Mouse (Mus musculus): ENCODE measurements at regions not wholly inside any gene's neighbourhood (a gene's known extent, or its start where the extent isn't known, plus 50 kb on each side); places are given as distances from the start of the nearest gene placed in this dataset.
A peak's percentile ranks its signal among the peaks of the same experiment; 100 is the strongest.

DNA sequence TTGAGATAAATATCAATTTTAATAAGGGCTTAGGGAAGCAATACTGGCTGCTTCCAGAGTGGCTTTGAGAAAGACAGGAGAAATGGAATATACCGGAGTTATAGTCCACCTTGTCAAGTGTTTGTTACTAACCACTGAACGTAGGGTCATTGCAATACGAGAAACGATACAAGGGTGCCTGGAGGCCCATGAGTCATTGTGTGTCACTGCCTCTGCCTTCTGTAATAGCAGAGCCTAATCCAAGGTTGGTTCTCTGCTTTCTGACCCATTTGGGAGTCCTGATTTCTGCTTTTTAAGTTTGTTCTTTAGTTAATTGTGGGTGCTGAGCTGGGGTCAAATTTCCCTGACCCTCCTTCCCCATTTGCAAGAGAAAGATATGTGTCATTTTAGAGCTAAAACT, 382.4 kb upstream of the Arglu1 start:
- Histone ChIP-seq H3K27me3 (no peaks in the 10 kb centered on the region), H3K9me3 (no peaks in the 10 kb centered on the region), H3K36me3 (no peaks in the 10 kb centered on the region), H3K4me2 (no peak overlapping the region), H3K9ac (no peak overlapping the region), H3K4me1 (replicated peaks) (peaks cover 4% of the 10 kb centered on the region; the same call in 1 of the 2 replicates), H3K4me3 (no peak overlapping the region), H3K27ac (no peak overlapping the region)
- WGBS: 93% methylated on average over 4 of the region's 4 CpGs
- ATAC-seq (ENCODE audit: low FRiP score): no peak

DNA sequence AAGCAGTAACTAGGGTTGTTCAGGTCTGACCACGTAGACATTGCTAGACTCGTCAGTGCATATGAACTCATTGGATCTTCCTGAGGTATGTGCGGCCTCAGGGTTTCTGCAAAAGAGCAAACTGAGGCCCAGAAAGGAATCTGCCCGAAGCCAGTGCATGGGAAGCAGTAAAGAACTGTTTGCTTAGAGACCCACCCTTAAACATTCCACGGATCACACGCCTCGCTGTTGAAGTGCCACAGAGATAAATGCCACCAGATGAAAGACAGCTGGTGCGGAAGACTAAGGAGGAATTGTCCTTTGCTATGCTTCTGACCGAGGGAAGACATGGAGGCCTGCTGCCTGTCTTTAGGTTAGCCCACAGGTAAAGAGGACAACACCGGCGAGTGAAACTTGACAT, 382.0 kb upstream of the Arglu1 start:
- H3K36me3 ChIP-seq: no peaks in the 10 kb centered on the region
- H3K9ac ChIP-seq: no peak overlapping the region
- no peak overlapping the region for H3K27ac ChIP-seq
- 84% methylated on average over 11 of the region's 11 CpGs for WGBS
- H3K4me1 ChIP-seq (replicated peaks): peaks cover 4% of the 10 kb centered on the region; the same call in 1 of the 2 replicates
- H3K27me3 ChIP-seq: no peaks in the 10 kb centered on the region
- H3K9me3 ChIP-seq: no peaks in the 10 kb centered on the region
- no peak for ATAC-seq (ENCODE audit: low FRiP score)
- H3K4me2 ChIP-seq: no peak overlapping the region
- H3K4me3 ChIP-seq: no peak overlapping the region

GRCm38 (mm10) chr8:9070953-9071352, 380.6 kb upstream of the Arglu1 start:
- no peak overlapping the region for H3K4me3 ChIP-seq
- ATAC-seq (ENCODE audit: low FRiP score): no peak
- no peak overlapping the region for H3K9ac ChIP-seq
- peaks cover 4% of the 10 kb centered on the region; the same call in 1 of the 2 replicates for H3K4me1 ChIP-seq (replicated peaks)
- no peaks in the 10 kb centered on the region for H3K36me3 ChIP-seq
- 76% methylated on average over 6 of the region's 6 CpGs for WGBS
- H3K27me3 ChIP-seq: no peaks in the 10 kb centered on the region
- no peak overlapping the region for H3K4me2 ChIP-seq
- H3K9me3 ChIP-seq: no peaks in the 10 kb centered on the region
- 0 out of 2 replicates have a peak overlapping the region, but pooled peaks have one; percentile 32 for H3K27ac ChIP-seq

DNA sequence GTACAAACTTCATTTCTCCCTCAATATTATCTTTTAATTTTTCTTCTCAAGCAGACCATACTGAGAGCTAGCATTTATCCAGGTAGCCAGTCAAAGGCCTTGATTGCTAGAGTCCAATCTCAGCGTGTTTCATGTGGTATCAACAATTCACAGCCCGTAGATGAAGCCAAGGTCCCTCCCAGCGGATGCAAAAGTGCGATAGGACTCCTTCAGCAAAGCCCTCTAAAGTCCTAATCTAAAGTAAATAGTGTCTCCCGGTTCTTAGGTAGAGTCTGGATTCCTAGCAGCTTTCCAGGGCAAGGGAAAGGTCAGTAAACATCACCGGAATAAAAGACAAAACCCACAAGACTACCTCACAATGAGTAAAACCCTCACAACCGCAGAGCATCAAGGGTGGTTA, 379.5 kb upstream of the Arglu1 start:
- ATAC-seq (ENCODE audit: low FRiP score): no peak
- no peak overlapping the region for H3K4me2 ChIP-seq
- no peaks in the 10 kb centered on the region for H3K36me3 ChIP-seq
- peaks cover 4% of the 10 kb centered on the region; the same call in 1 of the 2 replicates for H3K4me1 ChIP-seq (replicated peaks)
- H3K4me3 ChIP-seq: no peak overlapping the region
- no peak overlapping the region for H3K9ac ChIP-seq
- H3K27ac ChIP-seq: no peak overlapping the region
- WGBS: 73% methylated on average over 7 of the region's 7 CpGs
- H3K9me3 ChIP-seq: no peaks in the 10 kb centered on the region
- H3K27me3 ChIP-seq: no peaks in the 10 kb centered on the region

DNA sequence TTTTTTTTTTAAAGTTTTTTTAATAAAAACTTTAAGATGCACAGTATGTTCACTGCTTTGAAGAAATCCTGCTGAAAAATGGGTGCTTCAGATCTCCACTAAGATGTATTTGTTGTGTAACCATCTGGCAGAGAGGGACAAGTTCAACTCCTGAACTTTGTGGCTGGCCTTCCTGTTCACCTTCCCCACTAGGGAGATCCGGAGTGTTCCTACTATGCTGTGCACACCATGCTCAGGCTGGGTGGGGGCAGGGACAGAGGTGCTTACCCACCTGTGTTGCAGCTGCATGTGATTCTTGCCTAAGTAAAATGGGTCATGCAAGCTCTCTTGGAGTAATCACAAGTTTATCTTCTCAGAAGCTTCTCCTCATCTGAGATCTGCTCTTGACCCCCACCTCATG, 377.4 kb upstream of the Arglu1 start:
- Histone ChIP-seq H3K36me3 (no peaks in the 10 kb centered on the region), H3K4me2 (no peak overlapping the region), H3K4me3 (no peak overlapping the region), H3K27me3 (no peaks in the 10 kb centered on the region), H3K27ac (no peak overlapping the region), H3K4me1 (replicated peaks) (peaks cover 4% of the 10 kb centered on the region; the same call in 1 of the 2 replicates), H3K9ac (no peak overlapping the region), H3K9me3 (no peaks in the 10 kb centered on the region)
- WGBS: 73% methylated on average over 1 of the region's 1 CpGs
- ATAC-seq (ENCODE audit: low FRiP score): no peak

GRCm38 (mm10) chr8:9060166-9060565, 369.8 kb upstream of the Arglu1 start:
- H3K36me3 ChIP-seq: no peaks in the 10 kb centered on the region
- WGBS: 94% methylated on average over 6 of the region's 6 CpGs
- H3K9ac ChIP-seq: no peak overlapping the region
- H3K4me3 ChIP-seq: no peak overlapping the region
- no peaks in the 10 kb centered on the region for H3K9me3 ChIP-seq
- H3K4me2 ChIP-seq: no peak overlapping the region
- ATAC-seq (ENCODE audit: low FRiP score): no peak
- no peaks in the 10 kb centered on the region for H3K27me3 ChIP-seq
- H3K4me1 ChIP-seq (replicated peaks): no peaks in the 10 kb centered on the region
- H3K27ac ChIP-seq: no peak overlapping the region

GRCm38 (mm10) chr8:9055416-9055819, 365.1 kb upstream of the Arglu1 start:
- Histone ChIP-seq H3K4me2 (no peak overlapping the region), H3K9ac (no peak overlapping the region)
- ATAC-seq (ENCODE audit: low FRiP score): no peak

DNA sequence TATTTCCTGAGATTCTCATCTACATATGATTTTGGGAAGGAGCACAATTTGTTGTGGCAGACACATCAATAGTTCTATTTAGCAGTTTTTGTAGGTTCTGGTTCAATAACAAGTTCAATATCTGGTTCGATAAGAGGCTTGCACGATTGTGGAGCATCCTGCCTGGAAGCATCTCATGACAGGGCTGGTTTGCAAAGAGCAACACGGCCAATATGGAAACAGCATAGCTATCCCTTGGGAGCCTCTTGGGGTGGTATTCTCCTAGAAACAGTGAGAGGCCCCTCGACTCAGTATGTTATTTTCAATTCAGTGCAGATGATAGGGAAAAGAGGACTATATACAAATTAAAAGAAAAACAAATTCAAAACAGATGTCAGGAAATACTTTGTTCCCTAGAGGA, 364.5 kb upstream of the Arglu1 start:
- Histone ChIP-seq H3K36me3 (no peaks in the 10 kb centered on the region), H3K9me3 (no peaks in the 10 kb centered on the region), H3K27ac (no peak overlapping the region), H3K4me1 (replicated peaks) (peaks cover 9% of the 10 kb centered on the region), H3K27me3 (no peaks in the 10 kb centered on the region), H3K4me3 (no peak overlapping the region), H3K9ac (no peak overlapping the region), H3K4me2 (no peak overlapping the region)
- 79% methylated on average over 4 of the region's 4 CpGs for WGBS
- ATAC-seq (ENCODE audit: low FRiP score): no peak

More at GRCm38 (mm10) chr8:9055416-9055819, 365.1 kb upstream of the Arglu1 start:
- peaks cover 7% of the 10 kb centered on the region; the same call in 1 of the 2 replicates for H3K4me1 ChIP-seq (replicated peaks)
- H3K27me3 ChIP-seq: no peaks in the 10 kb centered on the region
- no peaks in the 10 kb centered on the region for H3K36me3 ChIP-seq
- WGBS: 94% methylated on average over 6 of the region's 6 CpGs
- H3K9me3 ChIP-seq: no peaks in the 10 kb centered on the region
- no peak overlapping the region for H3K27ac ChIP-seq
- H3K4me3 ChIP-seq: no peak overlapping the region

- H3K36me3 ChIP-seq: no peaks in the 10 kb centered on the region
- H3K4me1 ChIP-seq (replicated peaks): peaks cover 17% of the 10 kb centered on the region
- no peaks in the 10 kb centered on the region for H3K27me3 ChIP-seq
- H3K4me2 ChIP-seq: no peak overlapping the region
- no peak overlapping the region for H3K27ac ChIP-seq
- H3K4me3 ChIP-seq: no peak overlapping the region
- ATAC-seq (ENCODE audit: low FRiP score): no peak
- no peaks in the 10 kb centered on the region for H3K9me3 ChIP-seq
- no peak overlapping the region for H3K9ac ChIP-seq
- WGBS: 80% methylated on average over 10 of the region's 10 CpGs
Measured at GRCm38 (mm10) chr8:9051699-9052098, 361.4 kb upstream of the Arglu1 start.

DNA sequence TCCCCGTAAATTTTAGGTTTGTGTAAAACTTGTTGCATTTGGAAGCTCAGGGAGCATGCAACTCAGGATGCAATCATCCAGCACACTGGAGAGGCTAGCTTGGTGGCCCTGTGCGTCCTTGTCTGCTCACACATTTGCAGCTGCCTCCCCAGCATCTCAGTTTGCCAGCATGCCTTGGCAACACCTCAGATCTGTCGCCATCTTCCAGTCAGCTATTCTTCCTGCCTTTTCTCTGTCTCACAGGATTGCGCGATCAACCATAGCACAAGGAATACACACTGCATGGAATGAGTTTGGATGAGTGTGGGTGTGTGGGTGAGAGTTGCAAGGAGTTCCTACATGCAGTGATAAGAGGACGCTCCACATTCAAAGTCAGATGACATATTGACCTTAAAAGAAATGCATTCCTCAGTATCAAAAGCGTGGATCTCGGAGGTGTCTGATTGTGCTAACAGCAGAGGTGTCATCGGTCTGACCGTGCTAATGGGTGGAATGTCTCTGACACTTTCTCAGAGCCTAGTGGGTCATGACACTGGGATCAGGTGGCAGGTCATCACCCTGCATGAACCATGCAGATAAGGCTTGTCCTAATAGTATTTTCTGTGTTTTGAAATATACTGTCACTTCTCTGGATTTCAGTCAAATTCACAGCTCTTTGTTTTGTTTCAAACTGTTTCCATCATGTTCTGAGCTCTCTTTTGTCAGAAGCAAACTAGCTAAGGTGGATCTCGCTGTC, 360.6 kb upstream of the Arglu1 start:
- peaks cover 17% of the 10 kb centered on the region for H3K4me1 ChIP-seq (replicated peaks)
- no peaks in the 10 kb centered on the region for H3K27me3 ChIP-seq

DNA sequence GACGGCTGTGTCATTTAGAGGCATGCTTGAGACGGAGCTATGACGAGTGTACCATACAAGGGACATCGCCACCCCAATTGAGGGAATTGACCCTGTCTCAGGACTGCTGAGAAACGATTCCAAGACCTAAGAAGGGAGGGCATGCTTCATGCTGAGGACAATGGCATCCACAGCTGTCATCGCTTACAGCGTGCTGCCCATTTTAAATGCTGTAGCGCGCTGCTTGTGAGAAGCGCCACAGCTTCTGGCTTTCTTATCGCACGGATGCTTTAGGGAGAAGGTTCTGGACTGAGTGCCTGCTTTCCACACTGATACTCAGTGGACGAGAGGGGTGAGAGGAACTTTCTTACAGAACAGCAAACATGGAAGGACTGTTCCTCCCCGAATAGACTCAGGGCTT, 357.8 kb upstream of the Arglu1 start:
- no peak overlapping the region for H3K4me2 ChIP-seq
- H3K4me3 ChIP-seq: no peak overlapping the region
- ATAC-seq (ENCODE audit: low FRiP score): peak; percentile 59; the same call in 1 of the 2 replicates
- no peaks in the 10 kb centered on the region for H3K9me3 ChIP-seq
- no peaks in the 10 kb centered on the region for H3K36me3 ChIP-seq
- H3K9ac ChIP-seq: no peak overlapping the region
- H3K27me3 ChIP-seq: no peaks in the 10 kb centered on the region
- no peak overlapping the region for H3K27ac ChIP-seq
- 61% methylated on average over 14 of the region's 14 CpGs for WGBS
- peaks cover 17% of the 10 kb centered on the region for H3K4me1 ChIP-seq (replicated peaks)

More for the DNA sequence above, 360.6 kb upstream of the Arglu1 start:
- 81% methylated on average over 11 of the region's 11 CpGs for WGBS
- no peak overlapping the region for H3K27ac ChIP-seq
- H3K9me3 ChIP-seq: no peaks in the 10 kb centered on the region
- no peak overlapping the region for H3K4me3 ChIP-seq
- no peak overlapping the region for H3K9ac ChIP-seq
- H3K4me2 ChIP-seq: no peak overlapping the region
- H3K36me3 ChIP-seq: no peaks in the 10 kb centered on the region
- ATAC-seq (ENCODE audit: low FRiP score): no peak

DNA sequence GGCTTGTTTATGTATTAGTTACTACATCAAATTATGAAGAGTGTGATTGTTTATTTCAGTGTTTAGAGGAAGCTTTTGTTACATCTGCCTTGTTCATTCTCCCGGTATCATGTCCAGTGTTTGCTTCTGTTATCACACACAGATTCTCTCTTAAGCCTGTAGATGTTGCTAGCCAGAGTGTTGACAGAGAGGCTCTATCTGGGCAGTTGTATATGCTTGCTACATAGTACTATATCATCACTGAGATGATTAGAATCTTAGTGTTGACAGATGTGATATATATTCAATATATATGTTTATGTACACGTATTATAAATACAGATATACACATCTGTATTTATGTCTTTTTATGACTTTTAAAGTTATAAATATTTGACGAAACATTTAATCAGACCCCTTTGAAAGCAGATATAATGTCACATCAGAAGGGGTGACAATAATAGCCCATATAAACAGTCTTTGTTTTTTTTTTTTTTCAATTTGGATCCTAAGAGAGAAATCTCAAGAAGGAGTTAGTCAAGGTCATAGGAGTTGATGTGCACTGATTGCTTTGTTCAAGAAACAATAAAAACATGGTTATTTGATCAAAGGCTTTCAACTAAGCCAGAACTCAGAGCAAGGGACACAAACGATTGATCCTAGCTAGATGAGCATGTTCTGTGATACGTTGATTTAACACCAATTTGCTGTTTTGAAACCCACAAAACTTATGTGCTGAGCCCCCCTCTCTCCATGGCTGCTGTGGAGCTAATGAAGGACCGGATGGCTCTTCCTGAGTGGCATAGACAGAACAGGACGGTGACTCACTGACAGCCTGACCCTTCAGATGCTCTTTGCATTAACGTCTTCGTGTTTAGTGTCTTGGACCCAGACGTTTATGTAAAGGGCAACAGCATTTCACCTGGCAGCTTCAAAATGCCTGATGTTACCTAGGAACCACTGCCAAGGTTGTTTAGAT, 352.8 kb upstream of the Arglu1 start:
- ATAC-seq (ENCODE audit: low FRiP score): no peak
- Histone ChIP-seq H3K9ac (no peak overlapping the region), H3K4me1 (replicated peaks) (peaks cover 5% of the 10 kb centered on the region), H3K27me3 (no peaks in the 10 kb centered on the region), H3K9me3 (no peaks in the 10 kb centered on the region), H3K4me2 (no peak overlapping the region), H3K4me3 (no peak overlapping the region), H3K36me3 (no peaks in the 10 kb centered on the region), H3K27ac (no peak overlapping the region)
- 88% methylated on average over 10 of the region's 10 CpGs for WGBS
